Mouse (Mus musculus) midbrain, embryonic 14.5 days (tissue): ENCODE results near the gene Xxylt1. TPM values are rescaled to one million over a fixed set of nuclear protein-coding genes. Genes with fewer than 3 reads are reported as not detected.

Source experiments
- polyA plus RNA-seq: library from polyadenylated mRNA; unstranded; fragments of >200 nt; fragmentation: Nextera tagmentation; extraction: Ambion mirVana; gene quantifications from 2 replicates; pipeline ENCODE4 v1.2.1, GENCODE M21; 2014

Gene Xxylt1
- polyA plus RNA-seq, 1 experiment from 2014 or later, result 14.4 TPM

Other genes with a start within 250 kb of the Xxylt1 start
- gene Acap2, start 119.8 kb upstream of the Xxylt1 start, polyA plus RNA-seq, result 13.9 and 18.6 TPM in 2 replicates
- 82.0 and 100 TPM in 2 replicates for gene Ppp1r2, start 193.8 kb upstream of the Xxylt1 start, polyA plus RNA-seq
- gene Apod, start 233.4 kb upstream of the Xxylt1 start, polyA plus RNA-seq, result 36.8 and 104 TPM in 2 replicates